Mouse (Mus musculus) lung, postnatal 25 days (tissue): ENCODE results near the gene Gpx8.

ENCODE experiments used
- DNase-seq: peaks from one replicate; pipeline ENCODE4 v3.0.0; 2022; ENCODE audit warnings: low spot score

Gene Gpx8

DNA sequence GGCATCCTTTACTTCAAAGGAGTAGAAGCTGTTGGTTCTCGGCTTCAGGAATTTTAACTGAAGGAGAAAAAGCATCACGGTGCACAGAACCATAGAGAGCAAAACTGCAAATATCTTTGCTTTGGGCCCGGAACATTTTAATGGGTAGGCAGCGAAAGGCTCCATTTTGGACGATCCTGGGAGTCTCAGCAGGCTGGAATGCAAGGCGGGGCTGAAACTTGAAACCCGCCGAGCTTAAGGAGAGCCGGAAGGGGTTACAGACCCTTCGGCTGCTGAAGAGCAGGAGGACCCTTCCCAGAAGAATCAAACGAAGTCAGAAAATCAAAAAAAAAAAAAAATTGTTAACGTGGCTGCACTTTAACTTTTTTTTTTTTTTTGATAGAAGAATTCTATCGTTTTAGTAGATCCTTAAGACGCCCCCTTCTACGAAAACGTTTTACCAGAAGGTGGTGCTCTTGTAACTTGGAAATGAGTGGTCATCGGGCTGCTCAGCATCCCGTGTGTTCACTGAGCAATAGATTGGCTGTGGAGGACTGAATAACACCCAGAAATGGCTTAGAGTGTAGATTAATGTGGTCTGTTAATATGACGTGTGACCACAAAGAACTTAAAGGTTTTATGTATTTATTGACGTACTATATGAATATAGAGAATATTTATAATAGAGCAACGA is at the start of gene Gpx8:
Gene Gpx8, minus strand, starts transcription at position 200 of the 673 bp plus-strand sequence.
- DNase-seq, result peak; percentile 68

- DNase-seq, result no peak
Measured at GRCm38 (mm10) chr13:113094618-113095017, 48.4 kb upstream of the Gpx8 start.

DNA sequence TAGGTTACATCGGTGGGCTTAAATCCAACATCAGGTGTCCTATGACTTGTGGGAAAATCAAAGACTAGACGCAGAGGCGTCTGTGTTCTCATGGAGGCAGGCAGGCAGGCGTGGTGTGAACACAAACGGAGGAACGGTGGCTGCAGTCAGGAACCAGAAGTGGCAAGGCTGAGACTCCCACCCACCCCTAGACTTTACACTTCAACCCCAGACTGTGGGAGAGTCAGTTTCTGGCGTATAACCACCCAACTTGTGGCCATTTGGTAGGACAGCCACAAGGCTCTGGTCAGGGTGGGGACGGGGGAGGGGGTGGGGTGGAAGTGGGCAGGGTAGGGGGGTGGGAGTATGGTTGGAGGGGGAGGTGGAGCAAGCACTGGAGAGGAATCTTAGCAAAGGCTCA is 44.3 kb upstream of the Gpx8 start:
- DNase-seq, result no peak

DNA sequence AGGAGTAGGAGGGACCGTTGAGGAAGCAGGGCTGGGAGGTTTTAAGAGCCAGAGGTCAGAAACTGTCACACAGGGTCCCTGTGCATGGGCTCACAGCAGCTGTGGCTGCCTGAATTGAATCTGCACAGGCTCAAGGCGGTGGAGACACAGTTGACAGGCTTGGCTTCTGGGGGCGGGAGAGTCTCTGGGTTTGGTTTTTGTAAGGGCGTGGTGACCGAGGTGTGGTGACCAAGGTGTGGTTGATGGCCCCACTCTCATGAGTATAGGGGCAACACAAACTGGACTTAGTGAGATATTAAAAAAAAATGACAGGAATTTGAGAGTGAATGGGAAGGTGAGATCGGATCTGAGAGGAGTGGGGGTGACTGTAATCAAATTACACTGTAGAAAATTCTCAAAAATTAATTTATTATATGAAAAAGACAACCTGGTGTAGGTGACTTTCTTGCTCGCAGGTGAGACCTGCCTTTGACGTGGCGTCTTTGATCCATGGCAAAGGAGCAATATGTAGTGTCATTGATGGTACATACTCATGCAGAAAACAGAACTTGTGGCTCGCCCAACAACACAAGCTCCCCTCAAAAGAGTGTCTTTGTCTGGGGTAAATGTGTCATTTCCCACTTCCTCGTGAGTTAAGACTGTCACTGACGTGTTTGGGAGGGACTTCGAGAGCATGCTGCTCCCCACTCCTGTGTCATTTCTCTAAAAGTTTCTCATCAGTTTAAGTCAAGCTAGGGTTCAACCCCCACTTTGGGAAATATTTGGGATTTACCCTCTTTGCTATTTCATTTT is 41.2 kb upstream of the Gpx8 start:
- no peak for DNase-seq

DNA sequence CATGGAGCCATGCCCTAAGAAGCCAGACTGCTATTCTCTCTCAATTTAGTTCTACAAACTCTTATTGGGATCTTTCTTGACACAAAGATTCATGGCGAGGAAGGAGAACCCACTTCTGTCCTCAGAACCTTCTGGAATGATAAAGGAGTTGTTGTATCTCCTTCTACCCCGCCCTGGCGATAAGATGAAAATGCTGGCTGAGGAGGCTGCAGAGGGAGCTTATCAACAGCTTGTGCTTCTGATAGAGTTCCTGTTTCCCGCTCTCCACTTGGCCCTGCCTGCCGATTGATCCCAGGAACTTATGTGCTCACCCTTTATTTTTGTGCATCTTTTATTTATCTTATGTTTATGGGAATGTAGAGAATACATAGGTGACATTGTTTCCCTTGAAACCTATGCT is 38.5 kb upstream of the Gpx8 start:
- DNase-seq, result no peak

DNA sequence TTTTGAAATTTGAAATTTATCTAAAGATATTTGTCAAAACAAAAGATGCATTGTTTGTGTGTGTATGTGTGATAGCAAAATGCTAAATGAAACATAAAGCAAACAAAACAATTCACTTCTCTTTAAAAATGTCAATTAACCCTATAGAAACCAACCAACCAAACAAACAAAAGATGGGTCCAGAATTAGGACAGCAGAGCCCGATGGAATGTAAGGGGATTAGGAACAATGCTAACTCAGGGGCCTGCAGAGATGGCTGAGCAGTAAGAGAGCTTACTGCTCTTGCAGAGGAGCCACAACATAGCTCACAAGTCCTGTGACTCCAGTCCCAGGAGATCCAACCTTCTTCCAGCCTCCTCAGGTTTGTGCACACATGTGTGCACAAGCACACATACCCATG is 35.9 kb upstream of the Gpx8 start:
- DNase-seq, result no peak

DNA sequence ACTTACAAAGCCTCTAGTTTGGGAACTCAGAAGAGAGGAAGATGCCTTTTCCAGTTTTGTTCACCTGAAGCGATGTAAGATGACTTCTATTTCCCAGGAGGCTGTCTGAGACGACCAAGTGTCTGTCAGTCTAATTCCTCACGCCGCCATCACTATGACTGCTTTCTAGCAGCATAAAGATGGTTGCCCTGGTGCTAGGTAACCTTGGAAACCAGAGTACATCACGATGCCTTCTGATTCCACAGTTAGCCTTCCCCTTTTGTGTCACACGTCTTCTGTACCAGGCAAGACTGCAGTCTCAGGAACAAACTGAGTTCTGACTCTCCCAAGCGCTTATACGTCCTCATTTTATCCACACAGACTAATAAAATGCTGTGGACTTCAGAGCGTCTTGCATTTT is 32.8 kb upstream of the Gpx8 start:
- no peak for DNase-seq

GRCm38 (mm10) chr13:113064542-113064941 is 18.3 kb upstream of the Gpx8 start:
- DNase-seq, result no peak

- DNase-seq, result no peak
Measured at GRCm38 (mm10) chr13:113061746-113062145, 15.5 kb upstream of the Gpx8 start.

DNA sequence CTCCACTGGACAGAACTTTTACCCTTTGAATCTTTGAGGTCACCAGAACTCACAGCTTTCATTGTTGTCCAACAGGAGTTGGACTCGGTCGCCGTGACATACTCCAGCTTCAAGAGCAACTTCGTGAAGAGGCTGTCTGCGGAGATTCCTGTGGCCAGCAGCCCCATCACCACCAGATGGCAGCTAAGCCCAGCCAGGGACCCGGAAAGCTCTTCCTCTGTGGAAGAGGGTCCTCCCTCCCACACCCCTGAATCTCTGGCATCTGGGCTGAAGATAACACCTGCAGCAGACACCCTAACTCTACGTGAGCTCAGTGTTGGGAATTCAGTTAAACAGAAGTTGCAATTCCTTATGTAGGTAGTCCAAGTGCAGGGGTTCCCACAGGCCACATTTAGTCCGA is 9.6 kb upstream of the Gpx8 start:
- no peak for DNase-seq

- DNase-seq, result no peak
Measured at GRCm38 (mm10) chr13:113054230-113054629, 8.0 kb upstream of the Gpx8 start.

- DNase-seq, result no peak
Measured at GRCm38 (mm10) chr13:113047647-113048046, 1.4 kb upstream of the Gpx8 start.

DNA sequence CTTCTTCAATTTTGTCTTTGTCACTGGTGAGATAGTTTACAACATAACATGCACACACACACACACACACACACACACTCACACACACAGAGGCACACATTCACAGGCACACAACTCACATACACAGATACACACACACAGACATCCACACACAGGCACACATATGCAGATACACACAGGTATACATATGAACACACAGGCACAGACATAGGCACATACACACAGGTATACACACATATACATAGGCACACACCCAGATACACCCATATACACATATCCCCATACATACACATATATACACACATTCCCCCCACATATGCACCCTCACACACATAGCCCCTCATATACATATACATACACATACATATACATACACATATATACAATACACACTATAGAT is 808 bp upstream of the Gpx8 start:
- DNase-seq, result no peak

DNA sequence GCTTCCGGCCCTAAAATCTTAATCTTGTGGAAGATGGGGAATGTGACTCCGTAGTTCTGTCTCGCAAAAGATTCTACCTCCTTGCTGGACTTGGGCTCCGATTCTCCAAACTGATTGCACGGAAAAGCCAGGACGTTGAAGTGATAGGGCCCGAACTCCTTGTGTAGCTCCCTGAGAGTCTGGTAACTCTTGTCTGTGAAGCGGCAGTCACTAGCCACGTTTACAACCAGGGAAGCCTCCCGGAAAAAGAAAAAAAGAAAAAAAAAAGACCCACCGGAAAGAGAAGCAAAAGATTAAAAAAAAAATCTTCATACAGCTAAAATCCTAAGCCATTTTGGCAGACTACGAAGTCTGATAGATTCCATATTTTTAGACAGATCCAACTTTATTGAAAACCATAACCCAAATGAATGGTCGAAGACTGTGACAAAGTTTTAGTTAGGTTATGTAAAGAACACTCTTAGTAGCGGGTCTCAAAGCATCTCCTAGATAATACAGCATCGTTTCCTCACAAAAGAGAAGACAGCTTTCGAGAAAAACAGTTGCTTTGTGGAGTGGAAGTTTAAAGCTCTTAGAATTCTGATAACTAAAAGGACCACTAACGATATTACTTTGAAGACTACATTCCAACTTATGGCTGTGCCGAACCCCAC is 626 bp downstream of the Gpx8 start:
- DNase-seq, result no peak

GRCm38 (mm10) chr13:113044876-113045275 is 1.3 kb downstream of the Gpx8 start:
- DNase-seq, result no peak

- DNase-seq, result peak; percentile 90
Measured at GRCm38 (mm10) chr13:113035852-113036251, 10.4 kb downstream of the Gpx8 start.

GRCm38 (mm10) chr13:113034950-113035421 is 11.2 kb downstream of the Gpx8 start, which contains the start of gene Cdc20b:
Gene Cdc20b, plus strand, starts transcription at chr13:113035111.
- DNase-seq, result peak; percentile 59

- no peak for DNase-seq
Measured at GRCm38 (mm10) chr13:113034271-113034886, 11.8 kb downstream of the Gpx8 start.

- DNase-seq, result no peak
Measured at GRCm38 (mm10) chr13:113032831-113033230, 13.4 kb downstream of the Gpx8 start.

DNA sequence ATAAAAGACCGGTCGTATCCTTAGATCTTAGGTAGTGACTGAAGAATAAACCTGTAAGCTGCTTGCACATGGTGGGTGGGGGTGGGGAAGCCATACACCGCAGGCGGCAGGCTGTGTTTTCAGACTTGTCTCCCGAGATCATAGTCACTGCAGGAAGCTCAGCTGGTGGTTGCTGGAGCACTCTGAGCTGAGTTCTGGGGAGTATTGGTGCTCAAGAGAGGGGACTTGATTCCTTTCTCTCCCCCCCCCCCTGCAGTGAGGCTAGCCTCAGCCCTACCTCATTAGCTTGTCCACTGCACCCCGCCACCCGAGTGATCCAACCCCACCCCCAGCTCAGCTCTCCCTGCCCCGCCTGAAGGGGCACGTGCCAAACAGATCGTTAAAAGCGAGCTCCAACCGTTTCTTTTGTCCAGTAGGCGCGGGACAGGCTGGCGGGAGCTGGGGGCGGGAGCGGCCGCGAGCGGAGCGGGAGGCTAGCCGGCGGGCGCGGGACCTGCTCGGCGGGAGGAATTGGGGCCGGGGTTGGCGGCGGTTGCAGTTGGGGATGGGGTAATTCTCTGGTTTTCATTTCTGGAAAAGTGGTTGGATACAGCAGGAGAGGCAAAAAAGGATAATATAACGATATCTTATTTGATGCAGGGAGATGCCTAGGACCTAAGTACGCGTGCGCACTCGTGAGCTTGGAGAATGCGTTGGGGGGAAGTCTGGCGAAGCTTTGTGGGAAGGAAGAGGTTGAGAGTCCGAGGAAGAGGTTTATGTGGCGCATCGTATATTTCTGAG is 14.2 kb downstream of the Gpx8 start:
- DNase-seq, result peak; percentile 12

DNA sequence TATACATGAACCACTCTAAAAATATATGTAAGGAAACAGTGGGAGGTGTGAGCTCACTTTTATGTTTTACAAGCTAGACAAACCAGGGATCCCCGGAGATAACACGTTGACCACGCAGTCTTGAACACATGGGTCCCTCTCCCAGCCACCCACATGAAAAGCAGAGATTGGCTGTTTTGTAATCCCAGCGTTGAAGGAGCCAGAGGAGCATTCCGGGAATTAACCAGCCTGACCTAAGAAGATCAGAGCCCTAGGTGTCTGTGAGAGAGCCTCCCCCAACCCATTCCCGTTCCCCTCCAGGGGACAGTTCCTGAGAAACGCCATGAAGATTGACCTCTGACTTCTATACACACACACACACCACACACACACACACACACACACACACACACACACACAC is 14.9 kb downstream of the Gpx8 start:
- no peak for DNase-seq
